Mouse (Mus musculus): ENCODE measurements at regions not wholly inside any gene's neighbourhood (a gene's known extent, or its start where the extent isn't known, plus 50 kb on each side); places are given as distances from the start of the nearest gene placed in this dataset.

- no peak for TF ChIP-seq CTCF (IDR thresholded peaks at IDR 0.05; ENCODE audit: extremely low read depth, insufficient read depth, low read length)
- no peak for TF ChIP-seq POLR2A (IDR thresholded peaks at IDR 0.05; ENCODE audit: extremely low read depth, insufficient read depth, low read length)
Observed at GRCm38 (mm10) chr15:74258610-74259009, 377.5 kb downstream of the Mroh4 start.

All from cortical plate, adult 2 months (tissue).